Mouse (Mus musculus) forebrain, embryonic 11.5 days (tissue): ENCODE results near the gene Gbf1. TPM values are rescaled to one million over a fixed set of nuclear protein-coding genes. Genes with fewer than 3 reads are reported as not detected.

Experiments
- ATAC-seq: fragments of 200-750 bp; cut with Nextera tagmentation; replicated peaks from 2 replicates; pipeline ENCODE4 v1.8.0; 2017; ENCODE audit warnings: moderate TSS enrichment; ENCODE audit not compliant: low FRiP score
- DNase-seq: peaks from one replicate; pipeline ENCODE4 v3.0.0-alpha.2; 2017; ENCODE audit warnings: low spot score
- H3K27ac ChIP-seq: fragments of 300-500 bp; sonication (generic); 2 replicates; pipeline ENCODE4 v1.5.1; 2014; ENCODE audit warnings: low read depth, low read length
- H3K27me3 ChIP-seq: fragments of 300-500 bp; sonication (generic); 2 replicates; pipeline ENCODE4 v1.6.1; 2014; ENCODE audit warnings: mild to moderate bottlenecking, low read length, mixed read lengths; ENCODE audit not compliant: control insufficient read depth, insufficient read depth
- H3K36me3 ChIP-seq: fragments of 300-500 bp; sonication (generic); 2 replicates; pipeline ENCODE4 v1.6.1; 2014; ENCODE audit warnings: mild to moderate bottlenecking, low read length, moderate library complexity, mixed read lengths; ENCODE audit not compliant: control insufficient read depth, insufficient read depth
- H3K4me1 ChIP-seq: fragments of 300-500 bp; sonication (generic); replicated peaks from 2 replicates; pipeline ENCODE4 v1.6.1; 2014; ENCODE audit warnings: low read length, mixed read lengths; ENCODE audit not compliant: control insufficient read depth, insufficient read depth
- H3K4me2 ChIP-seq: fragments of 300-500 bp; sonication (generic); 2 replicates; pipeline ENCODE4 v1.6.1; 2014; ENCODE audit warnings: low read depth, mild to moderate bottlenecking, low read length, moderate library complexity, mixed read lengths; ENCODE audit not compliant: severe bottlenecking
- H3K4me3 ChIP-seq: fragments of 300-500 bp; sonication (generic); 2 replicates; pipeline ENCODE4 v1.5.1; 2014; ENCODE audit warnings: low read depth, low read length
- H3K9ac ChIP-seq: fragments of 300-500 bp; sonication (generic); 2 replicates; pipeline ENCODE4 v1.6.1; 2014; ENCODE audit warnings: low read length
- H3K9me3 ChIP-seq: fragments of 300-500 bp; sonication (generic); 2 replicates; pipeline ENCODE4 v1.6.1; 2016; ENCODE audit warnings: low read length, mixed read lengths; ENCODE audit not compliant: control insufficient read depth
- WGBS: fragments of 180-500 bp; shearing (Covaris S2); extraction: QIAGEN DNeasy Blood & Tissue Kit; methylation state at CpG from one replicate; pipeline ENCODE4 v1.1.7; 2014; 5-methylcytosine and 5-hydroxymethylcytosine counted together
- polyA plus RNA-seq: library from polyadenylated mRNA; unstranded; fragments of >200 nt; fragmentation: Nextera tagmentation; extraction: Ambion mirVana; gene quantifications from 2 replicates; pipeline ENCODE4 v1.2.1, GENCODE M21; 2014

Gene Gbf1
- polyA plus RNA-seq, 1 experiment from 2014 or later = 49.0 TPM

GRCm38 (mm10) chr19:46285631-46286030, 133.3 kb downstream of the Gbf1 start:
- 86% methylated on average over 7 of the region's 7 CpGs for WGBS
- Histone ChIP-seq H3K27me3 (no peaks in the 10 kb centered on the region), H3K9ac (no peak overlapping the region), H3K4me2 (no peak overlapping the region), H3K4me3 (no peak overlapping the region), H3K4me1 (no peaks in the 10 kb centered on the region), H3K36me3 (peaks cover 16% of the 10 kb centered on the region; the same call in 1 of the 2 replicates), H3K9me3 (no peaks in the 10 kb centered on the region), H3K27ac (no peak overlapping the region)
- no peak for DNase-seq
- no peak for ATAC-seq

DNA sequence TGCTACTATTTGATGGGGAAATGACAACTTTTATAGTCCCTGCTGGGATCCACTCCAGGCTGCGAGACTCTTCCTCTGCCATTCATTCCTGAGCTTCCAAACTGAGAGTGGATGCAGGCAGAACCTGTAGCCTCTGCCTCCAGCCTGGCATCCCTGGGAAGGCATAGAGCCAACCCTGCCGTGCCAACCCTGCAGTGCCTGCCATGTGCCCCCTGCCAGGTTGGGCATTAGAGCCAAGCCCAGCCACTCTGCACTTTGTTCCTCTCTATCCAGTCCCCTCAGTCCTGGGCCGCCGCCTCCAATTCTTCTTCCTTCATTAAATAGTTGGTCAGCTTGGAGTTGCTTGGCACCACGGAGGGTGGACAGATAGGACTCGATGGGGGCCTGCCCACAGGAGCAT, 133.7 kb downstream of the Gbf1 start:
- peaks cover 16% of the 10 kb centered on the region; the same call in 1 of the 2 replicates for H3K36me3 ChIP-seq
- H3K4me1 ChIP-seq = no peaks in the 10 kb centered on the region
- H3K27ac ChIP-seq = no peak overlapping the region
- H3K4me3 ChIP-seq = no peak overlapping the region
- 93% methylated on average over 6 of the region's 6 CpGs for WGBS
- no peak for ATAC-seq
- H3K9me3 ChIP-seq = no peaks in the 10 kb centered on the region
- DNase-seq = no peak
- no peak overlapping the region for H3K9ac ChIP-seq
- H3K4me2 ChIP-seq = no peak overlapping the region
- H3K27me3 ChIP-seq = no peaks in the 10 kb centered on the region

GRCm38 (mm10) chr19:46286926-46287325, 134.6 kb downstream of the Gbf1 start:
- no peak for ATAC-seq
- no peaks in the 10 kb centered on the region for H3K27me3 ChIP-seq
- no peak overlapping the region for H3K9ac ChIP-seq
- H3K27ac ChIP-seq = no peak overlapping the region
- no peaks in the 10 kb centered on the region for H3K9me3 ChIP-seq
- H3K4me3 ChIP-seq = no peak overlapping the region
- peaks cover 13% of the 10 kb centered on the region; the same call in 1 of the 2 replicates for H3K36me3 ChIP-seq
- no peaks in the 10 kb centered on the region for H3K4me1 ChIP-seq
- no peak for DNase-seq
- WGBS = 96% methylated on average over 3 of the region's 3 CpGs
- H3K4me2 ChIP-seq = no peak overlapping the region

DNA sequence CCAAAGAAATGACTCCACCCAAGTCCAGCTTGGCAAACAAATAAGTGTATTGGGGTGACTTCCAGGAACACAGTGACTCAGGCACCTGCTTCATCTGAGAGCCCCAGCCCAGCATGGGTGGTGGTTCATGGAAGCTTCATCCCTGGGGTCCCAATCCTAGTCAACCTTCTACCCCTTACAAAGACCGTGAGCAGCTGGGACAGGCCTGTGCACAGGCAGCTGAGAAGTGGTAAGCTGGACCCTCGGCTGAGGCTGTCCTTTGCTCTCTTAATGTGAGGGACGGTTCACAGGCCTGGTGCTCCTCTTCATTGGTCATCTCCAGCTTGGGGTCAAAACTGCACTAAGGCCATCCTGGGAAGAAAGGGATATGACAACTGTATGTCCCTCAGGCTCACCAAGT, 135.3 kb downstream of the Gbf1 start:
- WGBS = 91% methylated on average over 3 of the region's 3 CpGs
- no peaks in the 10 kb centered on the region for H3K9me3 ChIP-seq
- H3K27ac ChIP-seq = no peak overlapping the region
- H3K9ac ChIP-seq = no peak overlapping the region
- H3K36me3 ChIP-seq = peaks cover 13% of the 10 kb centered on the region; the same call in 1 of the 2 replicates
- H3K4me2 ChIP-seq = no peak overlapping the region
- no peaks in the 10 kb centered on the region for H3K27me3 ChIP-seq
- ATAC-seq (no peak), DNase-seq (no peak)
- no peak overlapping the region for H3K4me3 ChIP-seq
- H3K4me1 ChIP-seq = no peaks in the 10 kb centered on the region

DNA sequence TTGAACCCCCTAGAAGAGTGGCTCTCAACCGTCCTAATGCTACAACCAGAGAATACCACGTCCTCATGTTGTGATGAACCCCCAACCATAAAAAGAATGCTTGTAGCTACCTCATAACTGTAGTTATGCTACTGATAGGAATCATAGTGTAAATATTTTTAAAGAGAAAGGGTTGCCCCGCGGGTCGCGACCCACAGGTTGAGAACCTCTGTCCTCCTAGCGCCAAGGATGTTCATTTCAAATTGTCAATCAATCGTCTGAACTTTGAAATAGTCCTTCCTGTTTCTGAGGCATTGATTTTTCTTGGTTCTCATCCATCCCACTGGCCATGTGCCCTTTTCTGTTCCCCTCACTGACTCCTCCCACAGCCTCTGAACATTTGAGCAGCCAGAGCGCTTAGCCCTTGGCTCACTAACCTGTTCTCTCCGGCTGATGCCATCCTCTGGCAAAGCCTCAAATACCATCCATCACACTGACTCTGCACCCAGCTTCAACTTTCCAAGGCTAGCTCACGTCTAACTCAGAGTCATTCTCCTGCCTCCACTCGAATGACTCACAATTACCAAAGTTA, 138.3 kb downstream of the Gbf1 start:
- WGBS = 71% methylated on average over 12 of the region's 12 CpGs
- no peak for ATAC-seq
- H3K9me3 ChIP-seq = no peaks in the 10 kb centered on the region
- H3K4me2 ChIP-seq = no peak overlapping the region
- H3K9ac ChIP-seq = no peak overlapping the region
- no peak overlapping the region for H3K4me3 ChIP-seq
- no peaks in the 10 kb centered on the region; the same call in 1 of the 2 replicates for H3K36me3 ChIP-seq
- no peaks in the 10 kb centered on the region for H3K4me1 ChIP-seq
- DNase-seq = no peak
- H3K27ac ChIP-seq = no peak overlapping the region
- H3K27me3 ChIP-seq = no peaks in the 10 kb centered on the region

- Histone ChIP-seq H3K9me3 (no peaks in the 10 kb centered on the region), H3K9ac (no peak overlapping the region), H3K4me2 (no peak overlapping the region), H3K36me3 (no peaks in the 10 kb centered on the region), H3K27me3 (no peaks in the 10 kb centered on the region), H3K4me3 (no peak overlapping the region), H3K4me1 (no peaks in the 10 kb centered on the region), H3K27ac (no peak overlapping the region)
- ATAC-seq (no peak), DNase-seq (no peak)
- WGBS = 77% methylated on average over 4 of the region's 4 CpGs
These were observed 144.6 kb downstream of the Gbf1 start for GRCm38 (mm10) chr19:46296938-46297337.

DNA sequence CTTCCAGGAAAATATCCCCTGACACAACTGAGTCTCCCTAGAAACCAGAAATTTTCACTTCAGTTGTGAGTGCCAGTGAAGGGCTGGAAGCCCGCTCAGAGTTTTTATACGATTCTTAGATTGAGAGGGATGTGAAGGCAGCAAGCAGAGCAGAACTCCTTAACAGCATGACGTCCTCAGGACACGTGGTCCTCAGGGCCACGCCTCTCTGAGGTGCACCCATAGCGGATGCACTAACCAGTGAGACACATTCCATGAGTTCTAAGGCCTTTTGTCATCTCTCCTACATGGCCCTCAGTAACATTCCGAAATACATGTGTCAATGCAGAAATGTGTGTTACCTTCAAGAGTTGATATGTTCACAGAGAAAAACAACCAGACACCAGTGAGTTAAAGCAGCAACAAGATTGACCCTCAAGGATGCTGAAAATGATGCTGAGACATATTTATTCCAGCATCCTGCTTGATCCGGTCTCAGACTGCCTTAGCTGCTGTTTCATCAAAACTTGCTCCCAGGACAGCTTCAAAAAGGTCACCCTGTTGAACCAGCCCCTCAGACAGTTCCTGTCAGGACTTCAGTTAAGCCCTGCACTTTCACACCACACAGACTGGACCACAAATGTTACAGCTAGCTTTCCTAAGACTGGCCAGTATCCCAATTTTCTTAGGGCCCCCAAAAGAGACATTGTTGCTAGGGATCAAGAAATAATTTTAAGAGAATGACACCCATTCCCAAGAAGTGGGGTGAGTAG, 148.2 kb downstream of the Gbf1 start:
- 40% methylated on average over 8 of the region's 8 CpGs for WGBS
- H3K9me3 ChIP-seq = no peaks in the 10 kb centered on the region
- H3K4me1 ChIP-seq = peaks cover 7% of the 10 kb centered on the region
- DNase-seq = no peak
- no peak for ATAC-seq
- H3K27me3 ChIP-seq = no peaks in the 10 kb centered on the region
- no peak overlapping the region for H3K9ac ChIP-seq
- no peak overlapping the region for H3K4me3 ChIP-seq
- no peaks in the 10 kb centered on the region for H3K36me3 ChIP-seq
- H3K27ac ChIP-seq = no peak overlapping the region
- H3K4me2 ChIP-seq = no peak overlapping the region

GRCm38 (mm10) chr19:46302551-46302950, 150.2 kb downstream of the Gbf1 start:
- no peak overlapping the region for H3K9ac ChIP-seq
- DNase-seq = no peak

More at GRCm38 (mm10) chr19:46302551-46302950, 150.2 kb downstream of the Gbf1 start:
- Histone ChIP-seq H3K4me1 (peaks cover 7% of the 10 kb centered on the region), H3K36me3 (no peaks in the 10 kb centered on the region), H3K4me2 (no peak overlapping the region), H3K27me3 (peaks cover 12% of the 10 kb centered on the region), H3K27ac (no peak overlapping the region), H3K9me3 (no peaks in the 10 kb centered on the region), H3K4me3 (no peak overlapping the region)
- no peak for ATAC-seq
- 93% methylated on average over 4 of the region's 4 CpGs for WGBS
